Mouse (Mus musculus) thymus, adult 2 months (tissue): ENCODE data around the gene Zfp618. TPM values are rescaled to one million over a fixed set of nuclear protein-coding genes. Genes with fewer than 3 reads are reported as not detected.

Source experiments
- DNase-seq: peaks from one replicate; pipeline ENCODE4 v3.0.0; 2021
- H3K27ac ChIP-seq: fragments of 200-500 bp; 2 replicates; pipeline ENCODE4 v1.5.1; 2012; ENCODE audit warnings: low read length, control low read depth; ENCODE audit not compliant: control insufficient read depth, insufficient read depth
- H3K27me3 ChIP-seq: fragments of 200-500 bp; 2 replicates; pipeline ENCODE4 v1.6.1; 2012; ENCODE audit warnings: mild to moderate bottlenecking, low read length, moderate library complexity, mixed read lengths; ENCODE audit not compliant: control insufficient read depth, insufficient read depth
- H3K36me3 ChIP-seq: fragments of 200-500 bp; 2 replicates; pipeline ENCODE4 v1.6.1; 2012; ENCODE audit warnings: mild to moderate bottlenecking, low read length, moderate library complexity; ENCODE audit not compliant: control insufficient read depth, insufficient read depth
- H3K4me1 ChIP-seq: fragments of 200-500 bp; replicated peaks from 2 replicates; pipeline ENCODE4 v1.6.1; 2012; ENCODE audit warnings: low read length; ENCODE audit not compliant: control insufficient read depth, insufficient read depth
- H3K4me3 ChIP-seq: fragments of 200-500 bp; 2 replicates; pipeline ENCODE4 v1.5.1; 2012; ENCODE audit warnings: mild to moderate bottlenecking, low read length, control low read depth, moderate library complexity; ENCODE audit not compliant: control insufficient read depth, insufficient read depth
- CTCF ChIP-seq: fragments of 200-500 bp; IDR thresholded peaks from 2 replicates; pipeline ENCODE4 v1.5.1; 2012; ENCODE audit warnings: mild to moderate bottlenecking, control low read depth, low read length, moderate library complexity, borderline replicate concordance; ENCODE audit not compliant: control insufficient read depth, poor library complexity, insufficient read depth; ENCODE audit errors: extremely low read depth
- POLR2A ChIP-seq: fragments of 200-500 bp; IDR thresholded peaks from 2 replicates; pipeline ENCODE4 v1.6.1; 2012; ENCODE audit warnings: mild to moderate bottlenecking, low read length, control low read depth, moderate library complexity; ENCODE audit not compliant: control insufficient read depth, poor library complexity, insufficient read depth; ENCODE audit errors: extremely low read depth
- WGBS: fragments of 180-500 bp; shearing (Covaris S2); methylation state at CpG from one replicate; pipeline ENCODE4 v1.1.7; 2018; 5-methylcytosine and 5-hydroxymethylcytosine counted together
- polyA plus RNA-seq: library from polyadenylated mRNA; depleted of rRNA; stranded (reverse); fragments of >200 nt; gene quantifications from 2 replicates; pipeline ENCODE4 v1.2.3, GENCODE M21; 2012

Zfp618 gene
- polyA plus RNA-seq, 1 experiment: 1.9 TPM

- no peaks in the 10 kb centered on the region for H3K36me3 ChIP-seq
- H3K27me3 ChIP-seq: no peaks in the 10 kb centered on the region
- H3K4me3 ChIP-seq: no peak overlapping the region
- H3K4me1 ChIP-seq: peaks cover 24% of the 10 kb centered on the region
- 89% methylated on average over 7 of the region's 7 CpGs for WGBS
- no peak for DNase-seq
- TF ChIP-seq POLR2A (no peak), CTCF (no peak)
- H3K27ac ChIP-seq: no peak overlapping the region
These were observed 91.5 kb downstream of the Zfp618 start for GRCm38 (mm10) chr4:63056641-63057415.

DNA sequence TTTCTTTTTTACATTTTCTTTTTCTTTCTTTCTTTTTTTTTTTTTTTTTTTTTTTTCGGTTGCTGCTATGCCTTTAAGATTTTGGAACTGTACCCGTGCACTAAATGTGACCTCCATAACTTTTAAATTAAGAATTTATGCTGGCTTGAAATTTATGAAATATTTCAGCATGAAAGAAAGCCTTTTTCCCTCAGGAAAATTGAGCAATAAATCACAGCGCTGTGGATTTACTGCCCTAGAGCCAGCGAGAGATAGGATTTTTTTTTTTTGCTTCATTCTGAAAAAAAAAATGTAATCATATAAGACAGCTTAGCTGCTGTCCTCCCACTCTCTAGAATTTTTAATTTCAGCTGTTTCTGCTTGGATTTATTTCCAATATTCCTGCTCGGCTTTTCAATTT, 92.2 kb downstream of the Zfp618 start:
- no peak overlapping the region for H3K4me3 ChIP-seq
- no peak for TF ChIP-seq CTCF
- no peak for TF ChIP-seq POLR2A
- WGBS: 93% methylated on average over 5 of the region's 5 CpGs

GRCm38 (mm10) chr4:63058686-63059085, 93.3 kb downstream of the Zfp618 start:
- no peak overlapping the region for H3K27ac ChIP-seq
- 97% methylated on average over 4 of the region's 4 CpGs for whole genome bisulfite sequencing
- no peak for DNase-seq

More for the DNA sequence above, 92.2 kb downstream of the Zfp618 start:
- H3K27ac ChIP-seq: no peak overlapping the region
- no peak for DNase-seq
- H3K27me3 ChIP-seq: no peaks in the 10 kb centered on the region
- peaks cover 26% of the 10 kb centered on the region for H3K4me1 ChIP-seq
- H3K36me3 ChIP-seq: no peaks in the 10 kb centered on the region

GRCm38 (mm10) chr4:63060358-63060757, 95.0 kb downstream of the Zfp618 start:
- no peak for DNase-seq
- Histone ChIP-seq H3K27ac (no peak overlapping the region), H3K4me1 (peaks cover 24% of the 10 kb centered on the region), H3K36me3 (no peaks in the 10 kb centered on the region), H3K27me3 (no peaks in the 10 kb centered on the region), H3K4me3 (no peak overlapping the region)
- no peak for TF ChIP-seq POLR2A
- 88% methylated on average over 6 of the region's 6 CpGs for WGBS

More at GRCm38 (mm10) chr4:63058686-63059085, 93.3 kb downstream of the Zfp618 start:
- peaks cover 24% of the 10 kb centered on the region for H3K4me1 ChIP-seq
- H3K36me3 ChIP-seq: no peaks in the 10 kb centered on the region
- TF ChIP-seq POLR2A: no peak
- TF ChIP-seq CTCF: no peak
- H3K27me3 ChIP-seq: no peaks in the 10 kb centered on the region
- H3K4me3 ChIP-seq: no peak overlapping the region

DNA sequence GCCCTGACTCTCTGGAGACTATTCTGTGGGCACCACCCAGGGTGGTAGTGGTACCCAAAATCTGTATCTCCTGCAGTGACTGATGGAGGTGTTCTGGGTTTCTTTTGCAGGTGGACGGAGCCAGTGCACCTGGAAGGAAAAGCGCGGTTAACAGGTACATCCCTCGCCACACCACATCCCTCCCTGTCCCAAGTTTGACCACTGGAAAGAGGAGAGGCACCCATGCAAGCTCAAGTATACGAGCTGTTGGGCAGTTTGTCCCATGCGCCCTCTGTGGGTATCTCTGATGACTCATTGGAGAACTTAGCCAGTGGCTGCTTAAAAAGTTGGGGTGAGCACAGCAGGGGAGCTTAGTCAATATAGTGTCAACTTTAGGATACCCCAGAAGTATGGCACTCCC, 96.0 kb downstream of the Zfp618 start:
- H3K27me3 ChIP-seq: no peaks in the 10 kb centered on the region
- no peaks in the 10 kb centered on the region for H3K36me3 ChIP-seq
- H3K27ac ChIP-seq: no peak overlapping the region
- 86% methylated on average over 6 of the region's 6 CpGs for WGBS
- no peak for DNase-seq
- TF ChIP-seq CTCF (no peak), POLR2A (no peak)
- no peak overlapping the region for H3K4me3 ChIP-seq
- peaks cover 26% of the 10 kb centered on the region for H3K4me1 ChIP-seq

DNA sequence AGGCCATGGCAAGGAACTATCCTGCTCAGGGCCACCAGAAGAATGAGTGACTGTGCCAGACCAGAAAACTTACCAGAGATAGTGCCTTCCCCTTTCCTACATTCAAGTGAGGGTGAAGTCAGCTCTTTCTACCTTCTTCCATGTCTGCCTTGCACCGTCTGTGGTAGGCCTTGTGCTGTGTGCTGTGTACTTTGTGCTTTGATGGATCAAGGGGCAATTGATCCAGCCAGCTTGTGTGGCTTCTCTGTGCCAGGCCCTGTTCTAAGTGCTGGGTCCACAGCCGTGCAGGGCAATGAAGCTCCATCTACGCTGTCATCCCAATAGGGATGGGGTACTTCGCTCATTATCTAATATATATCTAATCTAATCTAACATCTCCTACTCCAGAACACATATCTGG, 98.0 kb downstream of the Zfp618 start:
- DNase-seq: no peak
- no peak overlapping the region for H3K27ac ChIP-seq
- WGBS: 82% methylated on average over 4 of the region's 4 CpGs

GRCm38 (mm10) chr4:63064911-63065310, 99.5 kb downstream of the Zfp618 start:
- no peak for TF ChIP-seq POLR2A
- no peak for TF ChIP-seq CTCF
- Histone ChIP-seq H3K27ac (no peak overlapping the region), H3K36me3 (no peaks in the 10 kb centered on the region), H3K4me1 (peaks cover 21% of the 10 kb centered on the region), H3K4me3 (no peak overlapping the region), H3K27me3 (no peaks in the 10 kb centered on the region)
- 86% methylated on average over 9 of the region's 9 CpGs for WGBS
- no peak for DNase-seq

More for the DNA sequence above, 98.0 kb downstream of the Zfp618 start:
- Histone ChIP-seq H3K36me3 (no peaks in the 10 kb centered on the region), H3K27me3 (no peaks in the 10 kb centered on the region), H3K4me1 (peaks cover 21% of the 10 kb centered on the region), H3K4me3 (no peak overlapping the region)
- TF ChIP-seq CTCF (no peak), POLR2A (no peak)
